Mouse (Mus musculus): ENCODE data around the gene 8030474K03Rik.
"Not testable (repeated sequence)": the region's sequence is repeated elsewhere in the genome, so short reads cannot be mapped to it uniquely, and the experiment has no call there.

8030474K03Rik gene

GRCm38 (mm10) chrX:101794342-101794741 is at the start of gene 8030474K03Rik, which contains the start of gene Gm4779:
8030474K03Rik (plus strand) TSS chrX:101794656.
Gm4779 (minus strand) TSS chrX:101794423.
- DNase-seq (ENCODE audit: low read depth) = no peak

GRCm38 (mm10) chrX:101750144-101750543 is 44.3 kb upstream of the 8030474K03Rik start:
- no peak for DNase-seq (ENCODE audit: low read depth)

DNA sequence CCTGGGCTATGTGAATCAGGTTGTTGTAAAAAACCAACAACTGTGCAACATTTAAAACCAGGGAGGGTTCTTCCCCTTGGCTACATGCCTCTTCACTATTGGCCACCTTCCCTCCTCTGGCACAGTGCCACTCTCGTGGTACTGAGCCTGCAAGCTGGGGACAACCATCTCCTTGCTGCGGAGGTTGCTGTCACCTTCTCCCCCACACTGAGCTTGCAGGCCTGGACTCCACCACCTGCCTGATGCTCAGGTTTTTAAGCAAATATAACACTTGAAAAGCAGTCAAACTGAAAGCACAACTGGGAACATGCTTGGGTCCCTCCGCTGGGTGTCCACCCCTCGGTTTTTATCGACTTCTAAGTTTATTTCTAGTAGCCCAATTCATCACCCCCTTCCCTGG is 40.0 kb upstream of the 8030474K03Rik start:
- DNase-seq (ENCODE audit: low read depth) = no peak

DNA sequence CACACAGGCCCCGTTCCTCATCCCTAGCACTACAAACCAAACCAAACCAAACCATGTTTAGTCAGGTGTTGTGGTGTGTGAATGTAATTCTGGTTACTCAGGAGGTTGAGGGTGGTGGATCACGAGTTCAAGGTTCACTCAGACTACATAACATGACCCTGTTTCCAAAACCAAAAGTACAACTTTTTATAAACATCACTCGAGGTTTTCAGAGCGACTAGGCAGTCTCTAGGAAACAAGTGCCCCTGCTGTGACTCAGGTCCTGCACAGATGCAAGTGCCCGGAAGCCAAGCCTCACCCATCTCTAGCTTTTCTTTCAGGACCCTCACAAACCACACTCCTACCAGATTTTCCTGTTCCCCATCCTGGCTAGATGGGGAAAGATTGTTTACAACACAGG is 29.8 kb upstream of the 8030474K03Rik start:
- no peak for DNase-seq (ENCODE audit: low read depth)

GRCm38 (mm10) chrX:101765111-101765510 is 29.3 kb upstream of the 8030474K03Rik start:
- DNase-seq (ENCODE audit: low read depth) = no peak

DNA sequence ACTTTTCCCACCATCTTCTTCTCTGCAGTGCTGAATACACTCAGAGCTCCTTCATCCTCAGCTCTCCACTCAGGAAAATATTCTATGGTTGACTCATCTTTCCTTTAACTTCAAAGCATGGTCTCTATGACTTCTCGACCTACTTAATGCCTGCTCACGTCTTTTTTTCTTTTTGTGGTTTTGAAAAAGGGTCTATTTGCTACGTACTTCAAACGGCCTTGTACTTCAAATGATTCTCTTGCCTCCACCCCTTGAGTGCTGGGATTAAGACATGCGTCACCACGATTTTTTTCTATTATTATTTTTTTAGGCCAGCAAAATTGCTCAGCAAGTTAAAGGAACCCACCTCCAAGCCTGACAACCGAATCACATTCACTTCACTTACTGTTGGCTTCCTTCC is 27.2 kb upstream of the 8030474K03Rik start:
- no peak for DNase-seq (ENCODE audit: low read depth)

- no peak for DNase-seq (ENCODE audit: low read depth)
Measured at GRCm38 (mm10) chrX:101769478-101769877, 25.0 kb upstream of the 8030474K03Rik start.

- DNase-seq (ENCODE audit: low read depth) = no peak
Measured at GRCm38 (mm10) chrX:101770307-101770706, 24.1 kb upstream of the 8030474K03Rik start.

DNA sequence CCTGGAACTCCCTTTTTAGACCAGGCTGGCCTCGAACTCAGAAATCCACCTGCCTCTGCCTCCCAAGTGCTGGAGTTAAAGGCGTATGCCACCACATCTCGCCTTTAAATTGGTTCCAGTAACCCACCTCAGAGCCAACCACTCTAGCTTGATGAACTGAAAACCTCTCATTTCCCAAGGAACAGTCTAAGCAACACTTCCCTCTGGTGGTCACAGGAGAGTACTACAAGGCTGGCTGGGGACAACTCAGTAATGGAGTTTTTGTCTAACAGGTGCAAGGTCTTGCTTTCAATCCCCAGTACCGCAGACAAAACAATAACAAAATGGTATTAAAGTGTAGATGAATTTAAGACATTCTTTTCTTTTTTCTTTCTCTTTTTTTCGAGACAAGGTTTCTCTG is 22.4 kb upstream of the 8030474K03Rik start:
- peak; percentile 31 for DNase-seq (ENCODE audit: low read depth)

- no peak for DNase-seq (ENCODE audit: low read depth)
Measured at GRCm38 (mm10) chrX:101791551-101791950, 2.9 kb upstream of the 8030474K03Rik start.

DNA sequence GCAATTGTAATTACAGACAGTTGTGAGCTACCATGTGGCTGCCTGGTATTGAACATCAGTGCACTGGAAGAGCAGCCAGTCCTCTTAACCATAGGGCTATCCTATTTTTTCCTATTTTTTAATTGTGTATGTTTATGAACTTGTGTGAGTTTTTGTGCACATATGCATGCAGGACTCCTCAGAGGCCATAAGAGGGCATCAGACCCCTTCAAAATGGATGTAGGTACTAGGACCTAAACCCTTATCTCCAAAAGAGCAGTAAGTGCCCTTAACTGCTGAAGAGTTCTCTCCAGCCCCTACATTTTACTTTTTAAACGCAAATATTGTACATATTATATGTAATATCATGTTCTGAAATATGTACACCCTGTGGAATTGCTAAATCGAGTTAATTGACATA is 11.1 kb downstream of the 8030474K03Rik start:
- DNase-seq (ENCODE audit: low read depth) = no peak

- no peak for DNase-seq (ENCODE audit: low read depth)
Measured at GRCm38 (mm10) chrX:101811750-101812149, 17.3 kb downstream of the 8030474K03Rik start.

DNA sequence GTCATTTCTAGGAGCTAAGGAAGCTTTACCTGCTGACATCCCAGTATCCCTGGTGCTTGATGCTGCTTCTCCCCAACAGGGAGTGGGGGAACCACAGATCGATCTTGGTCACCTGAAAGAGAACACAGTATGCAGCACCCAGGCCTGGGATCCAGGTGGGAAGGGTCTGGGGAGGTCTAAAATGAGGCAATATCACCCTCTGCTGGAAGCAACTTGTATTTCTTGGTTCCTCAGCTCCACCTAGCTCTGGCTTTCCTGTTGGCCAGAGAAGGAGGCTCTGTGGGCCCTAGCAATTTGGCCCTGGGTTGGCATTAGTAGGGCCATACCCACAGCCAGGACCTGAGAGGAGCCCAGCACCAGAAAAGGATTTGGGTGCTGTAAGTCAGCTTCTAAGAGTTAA is 24.7 kb downstream of the 8030474K03Rik start:
- DNase-seq (ENCODE audit: low read depth) = no peak

DNA sequence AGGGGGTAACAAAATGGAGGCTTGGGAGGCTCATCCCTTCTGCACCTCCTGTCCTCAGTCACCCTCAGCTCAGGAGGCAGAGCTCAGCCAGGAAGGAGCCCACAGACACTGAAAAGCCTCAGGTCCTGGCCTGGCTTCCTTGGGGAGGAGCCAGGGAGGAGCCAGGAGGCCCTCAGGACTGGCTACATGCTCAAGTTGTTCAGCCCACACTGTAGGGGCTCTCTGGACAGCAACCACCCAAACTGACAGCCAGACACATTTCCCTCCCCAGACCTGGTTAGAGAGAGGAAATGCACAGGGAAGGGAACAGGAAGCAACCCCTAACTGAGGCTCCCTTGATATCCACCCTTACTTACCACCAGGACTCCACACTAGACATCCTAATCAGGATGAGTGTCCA is 25.5 kb downstream of the 8030474K03Rik start:
- not testable (repeated sequence) for DNase-seq (ENCODE audit: low read depth)

- DNase-seq (ENCODE audit: low read depth) = no peak
Measured at GRCm38 (mm10) chrX:101847191-101847795, 52.8 kb downstream of the 8030474K03Rik start.

Data from c-Kit-positive CD71-positive TER-119-negative erythroid progenitor cells, embryonic 14.5 days (primary cell).